Mouse (Mus musculus): Measurements from ENCODE around the gene Itgb7.

Gene Itgb7

DNA sequence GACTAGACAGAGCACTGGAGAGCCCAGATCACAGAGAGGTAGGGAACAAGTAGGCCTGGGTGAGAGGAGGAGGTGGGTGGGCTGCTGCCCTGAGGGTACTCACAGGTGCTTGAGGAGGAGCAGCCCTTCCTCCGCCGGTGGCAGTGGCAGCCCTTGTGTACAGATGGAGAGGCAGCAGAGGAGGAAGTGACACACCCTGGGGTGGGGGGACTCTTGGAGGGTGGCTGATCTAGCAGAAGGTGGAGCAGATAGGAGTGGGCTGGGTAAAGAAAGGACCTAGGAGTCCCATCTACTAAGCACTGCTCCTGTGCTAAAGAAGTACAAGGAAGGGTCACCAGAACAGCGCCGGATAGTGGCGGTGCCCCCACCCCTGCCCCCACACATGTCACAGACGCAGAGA is at the start of gene Itgb7:
TSS of gene Itgb7 (minus strand) at position 197 of the 400 bp plus-strand sequence.
- DNase-seq (ENCODE audit: extremely low read depth, insufficient read length, low spot score): no peak

GRCm38 (mm10) chr15:102280623-102281022 is 48.9 kb upstream of the Itgb7 start:
- DNase-seq (ENCODE audit: extremely low read depth, insufficient read length, low spot score): no peak

- no peak for DNase-seq (ENCODE audit: extremely low read depth, insufficient read length, low spot score)
Observed at GRCm38 (mm10) chr15:102279783-102280520, 48.2 kb upstream of the Itgb7 start.

DNA sequence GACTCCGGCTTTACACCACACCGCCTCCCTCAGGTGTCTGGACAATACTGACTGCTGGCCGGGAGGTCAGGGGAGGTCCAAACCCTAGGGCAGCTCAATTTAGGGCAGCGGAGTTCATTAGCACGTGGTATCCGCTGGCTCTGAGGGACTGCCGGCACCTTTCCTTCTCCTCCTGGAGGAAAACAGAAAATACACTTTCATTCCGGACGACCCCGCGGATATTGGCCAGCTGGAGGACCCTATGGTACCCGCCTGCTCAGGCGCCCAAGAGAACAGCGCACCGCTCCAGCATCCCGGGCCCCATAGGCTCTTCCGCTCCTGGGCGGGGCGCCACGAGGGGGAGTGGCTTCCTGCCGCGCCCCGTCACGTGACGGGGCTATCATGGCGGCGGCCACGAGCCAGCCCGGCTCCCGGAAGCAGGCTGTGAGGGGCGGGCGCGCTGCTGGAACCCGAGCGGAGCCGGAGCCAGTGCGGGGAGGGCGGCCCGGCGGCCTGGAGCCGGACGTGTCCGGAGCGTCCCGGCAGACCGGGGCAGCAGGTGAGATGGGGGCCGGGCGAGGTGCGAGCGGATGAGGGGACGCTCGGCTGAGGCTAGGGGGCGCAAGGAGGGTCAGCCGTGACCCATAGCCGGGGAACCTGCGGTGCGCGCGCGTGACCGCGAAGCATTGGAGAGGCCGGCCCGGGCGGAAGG is 47.5 kb upstream of the Itgb7 start, which contains the start of gene Mfsd5:
TSS of gene Mfsd5 (plus strand) at position 363 of the 691 bp plus-strand sequence.
- DNase-seq (ENCODE audit: extremely low read depth, insufficient read length, low spot score): peak; percentile 94

DNA sequence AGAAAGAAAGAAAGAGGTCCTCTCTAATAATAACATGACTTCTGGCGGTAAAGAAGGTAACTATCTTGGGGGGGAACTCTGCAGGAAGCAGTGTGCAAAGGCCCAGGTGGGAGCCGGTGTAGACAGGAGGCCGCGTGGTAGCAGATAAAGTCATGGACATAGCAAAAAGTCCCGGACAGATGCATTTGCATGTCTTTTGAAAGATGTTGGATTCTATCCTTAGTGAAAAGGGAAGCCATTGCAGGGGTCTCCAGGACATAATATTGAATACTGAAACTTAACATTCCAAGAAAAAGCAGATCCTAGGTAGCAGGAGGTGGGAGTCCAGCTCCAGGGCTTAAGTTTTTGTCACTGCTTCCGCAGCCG is 47.0 kb upstream of the Itgb7 start:
- DNase-seq (ENCODE audit: extremely low read depth, insufficient read length, low spot score): no peak

GRCm38 (mm10) chr15:102273982-102274716 is 42.4 kb upstream of the Itgb7 start:
- no peak for DNase-seq (ENCODE audit: extremely low read depth, insufficient read length, low spot score)

DNA sequence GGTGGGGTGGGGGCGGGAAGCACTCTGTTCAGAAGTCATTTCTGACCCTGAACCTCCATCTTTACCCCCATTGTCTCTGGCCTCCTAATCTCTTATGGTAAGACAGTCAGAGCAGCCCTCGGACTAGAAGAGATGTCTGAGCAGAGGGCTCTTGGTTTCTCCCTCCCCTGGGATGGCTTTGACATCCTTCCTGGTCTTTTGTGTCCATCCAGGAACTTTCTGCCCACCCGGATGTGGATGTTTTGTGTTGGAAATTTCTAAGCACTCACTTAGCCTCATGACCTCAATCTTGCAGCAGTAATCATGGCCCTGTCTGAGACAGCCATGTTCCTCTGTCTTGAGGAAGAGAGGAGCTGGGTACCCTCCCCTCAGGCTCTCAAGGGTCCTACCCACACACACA is 39.7 kb upstream of the Itgb7 start:
- DNase-seq (ENCODE audit: extremely low read depth, insufficient read length, low spot score): no peak

DNA sequence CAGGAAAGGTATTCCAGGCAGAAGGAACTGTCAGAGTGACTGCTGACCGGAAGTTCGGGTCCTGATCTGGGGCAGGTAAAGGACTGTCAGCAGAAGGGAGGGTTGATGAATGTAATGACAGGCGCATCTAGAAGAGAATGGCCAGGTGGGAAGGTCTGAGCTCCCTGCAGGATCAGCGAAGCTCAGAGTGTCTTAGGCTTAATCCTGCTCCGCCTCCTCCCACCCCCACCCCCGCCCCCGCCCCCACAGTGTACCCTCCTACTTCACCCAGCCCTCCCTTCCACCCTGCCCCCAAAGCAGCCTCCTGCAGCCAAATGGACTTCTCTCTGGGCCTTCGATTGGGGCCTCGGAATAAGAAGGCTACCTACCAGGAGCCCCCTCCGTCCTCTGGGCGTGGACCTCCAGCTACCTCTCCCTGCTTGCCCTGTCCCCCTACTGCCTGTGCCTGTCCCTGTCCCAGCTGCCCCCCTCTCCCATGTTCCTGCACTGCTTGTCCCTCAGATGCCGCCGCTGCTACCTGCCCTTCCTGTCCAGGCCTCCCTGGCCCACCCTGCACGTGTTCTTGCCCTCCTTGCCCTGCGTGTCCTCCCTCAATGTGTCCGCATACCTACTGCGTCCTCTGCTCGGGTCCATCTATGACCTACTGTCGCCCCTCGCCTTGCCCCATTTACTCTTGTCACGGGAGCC is 38.7 kb upstream of the Itgb7 start, which contains the start of gene Gm9918:
TSS of gene Gm9918 (plus strand) at position 290 of the 687 bp plus-strand sequence.
- DNase-seq (ENCODE audit: extremely low read depth, insufficient read length, low spot score): no peak

DNA sequence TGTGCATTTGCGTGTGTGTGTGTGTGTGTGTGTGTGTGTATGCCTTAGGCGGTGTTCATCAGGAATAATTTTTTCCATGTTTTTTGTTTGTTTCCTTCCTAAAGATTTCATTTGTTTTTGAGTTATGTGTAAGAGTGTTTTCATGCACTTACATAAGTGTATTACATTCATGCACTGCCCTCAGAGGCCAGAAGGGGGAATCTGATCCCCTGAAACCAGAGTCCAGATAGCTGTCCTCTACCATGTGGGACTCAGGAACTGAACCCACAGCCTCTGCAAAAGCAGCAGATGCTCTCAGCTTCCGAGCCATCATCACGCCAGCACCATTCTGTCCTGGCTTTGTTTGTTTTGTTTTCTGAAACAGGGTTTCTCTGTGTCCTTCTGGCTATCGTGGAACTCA is 33.8 kb upstream of the Itgb7 start:
- no peak for DNase-seq (ENCODE audit: extremely low read depth, insufficient read length, low spot score)

GRCm38 (mm10) chr15:102263037-102263436 is 31.3 kb upstream of the Itgb7 start:
- DNase-seq (ENCODE audit: extremely low read depth, insufficient read length, low spot score): no peak

- DNase-seq (ENCODE audit: extremely low read depth, insufficient read length, low spot score): no peak
Observed at GRCm38 (mm10) chr15:102262582-102262981, 30.8 kb upstream of the Itgb7 start.

- DNase-seq (ENCODE audit: extremely low read depth, insufficient read length, low spot score): no peak
Observed at GRCm38 (mm10) chr15:102258581-102259253, 27.0 kb upstream of the Itgb7 start.

GRCm38 (mm10) chr15:102258076-102258470 is 26.3 kb upstream of the Itgb7 start:
- DNase-seq (ENCODE audit: extremely low read depth, insufficient read length, low spot score): peak; percentile 67

- DNase-seq (ENCODE audit: extremely low read depth, insufficient read length, low spot score): peak; percentile 82
Observed at GRCm38 (mm10) chr15:102257202-102258075, 25.7 kb upstream of the Itgb7 start, which contains the start of gene Rarg. Rarg (minus strand) TSS chr15:102257517.

GRCm38 (mm10) chr15:102256431-102257201 is 24.9 kb upstream of the Itgb7 start:
- DNase-seq (ENCODE audit: extremely low read depth, insufficient read length, low spot score): no peak

DNA sequence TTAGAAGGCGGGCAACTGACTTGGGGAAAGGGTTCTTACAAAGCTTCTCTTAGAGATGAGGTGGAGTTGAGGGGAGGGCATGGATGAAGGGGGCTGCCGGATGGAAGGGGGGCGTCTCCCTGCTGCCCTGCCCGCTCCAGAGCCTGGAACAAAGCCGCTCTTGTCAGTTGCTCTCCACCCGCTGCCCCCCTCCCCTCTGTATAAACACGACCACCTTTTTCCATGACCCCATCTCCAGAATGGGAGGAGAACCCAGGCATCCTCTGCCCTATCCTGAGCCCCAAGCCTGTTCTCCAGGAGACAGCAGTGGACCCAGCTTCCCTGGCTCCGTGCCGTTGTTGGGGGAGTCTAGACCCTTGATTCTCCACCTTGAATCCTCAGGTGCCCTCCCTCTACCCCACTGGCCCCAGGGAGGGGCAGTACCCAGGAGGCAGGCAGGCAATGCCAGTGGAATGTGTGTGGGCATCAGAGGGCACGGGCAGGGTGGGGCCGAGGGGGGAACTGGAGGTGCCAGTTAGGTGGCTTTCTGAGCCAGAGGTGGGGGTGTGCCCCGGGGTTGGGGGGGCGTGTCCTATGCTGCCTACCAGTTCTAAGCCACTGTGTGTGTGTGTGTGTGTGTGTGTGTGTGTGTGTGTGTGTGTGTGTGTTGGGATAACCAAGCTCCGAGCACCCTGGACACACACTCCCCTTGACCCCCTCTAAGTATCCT is 24.0 kb upstream of the Itgb7 start:
- no peak for DNase-seq (ENCODE audit: extremely low read depth, insufficient read length, low spot score)

- DNase-seq (ENCODE audit: extremely low read depth, insufficient read length, low spot score): no peak
Observed at GRCm38 (mm10) chr15:102250521-102250920, 18.8 kb upstream of the Itgb7 start.

DNA sequence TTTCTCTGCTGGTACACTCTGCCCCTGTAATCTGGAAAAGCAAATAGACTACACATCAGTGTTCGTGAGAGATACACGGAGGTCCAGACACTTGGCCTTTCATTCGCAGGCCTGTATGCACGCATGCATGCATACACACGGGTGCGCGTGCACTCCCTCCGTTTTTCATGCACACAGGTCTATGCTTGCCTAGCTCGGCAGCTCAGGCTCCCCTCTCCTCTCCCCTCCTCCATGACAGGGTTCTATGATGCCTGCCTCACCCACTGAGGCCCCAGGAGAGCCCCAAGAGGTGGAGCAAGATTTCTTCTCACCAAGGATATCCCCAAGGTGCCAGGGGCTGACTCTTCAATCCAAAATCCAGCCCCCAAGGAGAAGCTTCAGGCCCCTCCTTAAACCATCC is 18.2 kb upstream of the Itgb7 start:
- no peak for DNase-seq (ENCODE audit: extremely low read depth, insufficient read length, low spot score)

Data from 3134 (cell line).